Mouse (Mus musculus): ENCODE measurements at regions not wholly inside any gene's neighbourhood (a gene's known extent, or its start where the extent isn't known, plus 50 kb on each side); places are given as distances from the start of the nearest gene placed in this dataset.
"Not testable (repeated sequence)": the region's sequence is repeated elsewhere in the genome, so short reads cannot be mapped to it uniquely, and the experiment has no call there.

DNA sequence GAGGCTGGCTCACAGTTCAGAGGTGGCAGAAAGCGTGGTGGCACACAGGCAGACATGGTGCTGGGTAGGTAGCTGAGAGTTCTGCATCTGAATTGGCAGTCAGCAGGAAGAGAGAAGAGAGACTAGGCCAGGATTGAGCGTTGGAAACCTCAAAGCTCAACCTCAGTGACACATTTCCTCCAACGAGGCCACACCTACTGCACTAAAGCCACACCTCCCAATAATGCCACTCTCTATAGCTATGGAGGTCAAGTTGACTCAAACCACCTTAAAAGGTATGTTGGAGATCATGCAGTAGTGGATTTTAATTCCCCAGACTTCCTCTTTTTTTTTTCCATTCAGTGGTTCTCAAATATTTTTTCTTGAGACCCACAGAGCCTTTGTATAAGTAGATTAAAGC, 57.1 kb downstream of the Ccdc54 start:
- H3K27ac ChIP-seq = no peak overlapping the region
- ATAC-seq = no peak
- H3K4me1 ChIP-seq = peaks cover 9% of the 10 kb centered on the region; the same call in 1 of the 2 replicates
- no peaks in the 10 kb centered on the region for H3K9me3 ChIP-seq (replicated peaks)
- no peaks in the 10 kb centered on the region for H3K27me3 ChIP-seq
- H3K9ac ChIP-seq = no peak overlapping the region
- 62% methylated on average over 3 of the region's 3 CpGs for WGBS
- H3K36me3 ChIP-seq (ENCODE audit: poor library complexity, severe bottlenecking) = no peaks in the 10 kb centered on the region
- no peak overlapping the region for H3K4me2 ChIP-seq
- H3K4me3 ChIP-seq = no peak overlapping the region

GRCm38 (mm10) chr16:50529511-50530416, 61.2 kb downstream of the Ccdc54 start:
- peak overlapping the region; percentile 59 for H3K4me3 ChIP-seq
- H3K9me3 ChIP-seq (replicated peaks) = no peaks in the 10 kb centered on the region
- H3K27ac ChIP-seq = peak overlapping the region; percentile 88
- WGBS = under 1% methylated on average over 46 of the region's 46 CpGs
- no peaks in the 10 kb centered on the region for H3K27me3 ChIP-seq
- peaks cover 14% of the 10 kb centered on the region for H3K4me1 ChIP-seq
- peak overlapping the region; percentile 95 for H3K4me2 ChIP-seq
- ATAC-seq = peak; percentile 60
- no peaks in the 10 kb centered on the region for H3K36me3 ChIP-seq (ENCODE audit: poor library complexity, severe bottlenecking)
- H3K9ac ChIP-seq = peak overlapping the region; percentile 83

DNA sequence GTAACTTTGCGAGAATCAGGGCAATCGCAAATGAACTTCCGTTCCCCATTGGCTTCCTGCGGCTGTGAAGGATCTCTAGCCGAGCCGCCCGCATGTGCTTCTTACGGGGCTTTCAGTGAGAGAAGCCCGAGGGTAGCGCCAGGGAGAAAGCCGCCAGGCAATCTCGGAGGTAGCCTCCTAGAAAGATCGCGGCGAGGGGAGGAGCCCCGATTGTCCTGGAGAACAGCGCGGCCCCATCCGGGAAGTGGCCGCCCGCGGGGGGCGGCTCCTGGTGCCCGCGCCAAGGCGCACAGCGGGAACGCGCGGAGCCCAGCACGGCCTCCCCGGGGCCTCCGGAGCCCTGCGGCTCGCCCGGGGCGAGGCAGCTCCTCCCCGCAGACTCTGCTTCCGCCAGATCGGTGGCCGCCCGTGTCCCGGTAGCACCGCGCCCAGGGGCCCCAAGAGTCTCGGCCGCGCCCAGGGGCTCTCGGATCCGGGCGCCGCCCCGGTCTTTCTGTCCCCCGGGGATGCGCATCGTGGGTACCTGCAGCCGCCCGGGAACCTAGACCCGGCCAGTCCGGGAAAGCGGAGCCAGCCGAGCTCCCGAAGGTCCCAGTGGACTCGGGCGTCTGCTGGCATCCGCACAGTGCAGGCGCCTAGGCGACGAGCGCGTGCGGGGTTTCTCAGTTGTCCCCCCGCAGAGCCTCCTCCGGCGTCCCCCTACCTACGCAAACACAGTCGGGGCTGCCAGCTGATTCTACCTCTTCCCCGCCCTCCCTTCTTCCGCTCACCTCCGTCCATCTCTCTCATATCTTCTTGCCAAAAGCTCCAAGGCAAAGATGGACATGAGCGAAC, 62.1 kb downstream of the Ccdc54 start:
- Histone ChIP-seq H3K27me3 (no peaks in the 10 kb centered on the region), H3K4me3 (peak overlapping the region; percentile 59), H3K36me3 (ENCODE audit: poor library complexity, severe bottlenecking) (no peaks in the 10 kb centered on the region), H3K4me1 (peaks cover 19% of the 10 kb centered on the region), H3K9me3 (replicated peaks) (no peaks in the 10 kb centered on the region), H3K9ac (peak overlapping the region; percentile 83), H3K4me2 (peak overlapping the region; percentile 95), H3K27ac (peak overlapping the region; percentile 88)
- ATAC-seq = peak; percentile 82
- under 1% methylated on average over 74 of the region's 81 CpGs for WGBS

- 0% methylated on average over 9 of the region's 9 CpGs for WGBS
- Histone ChIP-seq H3K27me3 (no peaks in the 10 kb centered on the region), H3K4me1 (peaks cover 19% of the 10 kb centered on the region), H3K4me2 (peak overlapping the region; percentile 95), H3K9ac (peak overlapping the region; percentile 83), H3K27ac (peak overlapping the region; percentile 88), H3K36me3 (ENCODE audit: poor library complexity, severe bottlenecking) (no peaks in the 10 kb centered on the region), H3K9me3 (replicated peaks) (no peaks in the 10 kb centered on the region), H3K4me3 (peak overlapping the region; percentile 59)
- ATAC-seq = peak; percentile 23
Measured at GRCm38 (mm10) chr16:50528355-50528676, 62.6 kb downstream of the Ccdc54 start.

DNA sequence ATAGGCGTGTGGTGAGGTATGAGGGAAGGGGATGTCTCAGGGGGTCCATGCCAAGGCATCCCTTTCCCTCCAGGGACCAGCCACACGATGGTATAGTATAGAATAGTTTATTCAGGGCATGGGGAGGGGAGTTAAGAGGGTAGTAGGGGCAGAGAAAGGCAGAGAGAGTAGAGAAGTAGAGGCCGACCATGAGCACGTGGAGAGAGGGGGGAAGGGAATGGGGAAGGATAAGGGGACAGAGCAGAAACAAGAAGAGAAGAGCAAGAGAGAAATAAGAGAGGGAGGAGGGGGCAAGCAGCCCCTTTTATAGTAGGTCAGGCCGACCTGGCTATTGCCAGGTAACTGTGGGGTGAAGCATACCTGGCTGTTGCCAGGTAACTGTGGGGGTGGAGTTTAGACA, 64.0 kb downstream of the Ccdc54 start:
- not testable (repeated sequence) for H3K27me3 ChIP-seq; H3K9ac ChIP-seq; ATAC-seq; H3K27ac ChIP-seq; H3K36me3 ChIP-seq (ENCODE audit: poor library complexity, severe bottlenecking); H3K4me3 ChIP-seq; H3K4me2 ChIP-seq; H3K9me3 ChIP-seq (replicated peaks)
- H3K4me1 ChIP-seq = peaks cover 19% of the 10 kb centered on the region
- 89% methylated on average over 5 of the region's 5 CpGs for WGBS

- no peak overlapping the region for H3K27ac ChIP-seq
- H3K4me2 ChIP-seq = no peak overlapping the region
- no peak overlapping the region for H3K9ac ChIP-seq
- 94% methylated on average over 11 of the region's 11 CpGs for WGBS
- no peak for ATAC-seq
- no peaks in the 10 kb centered on the region for H3K9me3 ChIP-seq (replicated peaks)
- peaks cover 19% of the 10 kb centered on the region for H3K4me1 ChIP-seq
- H3K27me3 ChIP-seq = no peaks in the 10 kb centered on the region
- no peaks in the 10 kb centered on the region for H3K36me3 ChIP-seq (ENCODE audit: poor library complexity, severe bottlenecking)
- H3K4me3 ChIP-seq = no peak overlapping the region
Measured at GRCm38 (mm10) chr16:50525934-50526366, 65.0 kb downstream of the Ccdc54 start.

DNA sequence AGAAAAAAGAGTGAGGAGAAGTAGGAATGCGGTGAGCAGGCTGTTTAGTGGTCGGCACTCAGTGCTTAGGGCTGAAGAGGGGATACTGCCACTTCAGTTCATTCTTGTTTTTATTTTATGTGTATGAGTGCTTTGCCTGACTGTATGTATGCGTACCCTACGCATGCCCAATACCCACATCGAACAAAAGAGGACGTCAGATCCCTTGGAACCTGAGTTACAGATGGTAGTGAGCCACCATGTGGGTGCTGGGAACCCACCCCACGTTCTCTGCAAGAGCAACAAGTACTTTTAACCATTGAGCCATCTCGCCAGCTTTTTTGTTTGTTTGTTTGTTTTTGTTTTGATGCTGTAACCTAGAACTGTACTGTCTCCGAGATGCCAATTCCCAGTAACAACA, 65.5 kb downstream of the Ccdc54 start:
- 84% methylated on average over 9 of the region's 9 CpGs for WGBS
- Histone ChIP-seq H3K27me3 (no peaks in the 10 kb centered on the region), H3K4me1 (peaks cover 17% of the 10 kb centered on the region), H3K36me3 (ENCODE audit: poor library complexity, severe bottlenecking) (no peaks in the 10 kb centered on the region), H3K9me3 (replicated peaks) (no peaks in the 10 kb centered on the region), H3K4me3 (no peak overlapping the region), H3K9ac (no peak overlapping the region), H3K27ac (no peak overlapping the region), H3K4me2 (no peak overlapping the region)
- ATAC-seq = no peak

DNA sequence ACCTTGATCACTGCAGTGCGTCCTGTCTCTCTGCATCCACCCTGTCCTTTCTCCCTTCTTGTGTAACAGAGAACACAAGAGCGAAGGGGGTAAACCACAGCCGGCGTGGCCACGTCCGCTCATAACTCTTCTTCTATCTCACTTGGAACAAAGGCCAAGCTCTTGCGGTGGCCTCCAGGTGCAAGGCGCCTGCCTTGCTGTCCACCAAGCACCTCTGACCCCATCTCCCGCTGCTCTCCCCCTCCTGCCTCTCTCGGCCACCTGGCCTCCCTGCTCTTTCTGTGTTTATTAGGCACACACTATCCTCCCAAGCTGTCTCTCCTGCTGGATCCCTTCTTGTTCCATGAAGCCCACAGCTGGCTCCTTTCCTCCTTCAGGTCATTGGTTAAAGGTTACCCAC, 71.3 kb downstream of the Ccdc54 start:
- Histone ChIP-seq H3K9ac (no peak overlapping the region), H3K27ac (no peak overlapping the region)
- WGBS = 88% methylated on average over 10 of the region's 10 CpGs

DNA sequence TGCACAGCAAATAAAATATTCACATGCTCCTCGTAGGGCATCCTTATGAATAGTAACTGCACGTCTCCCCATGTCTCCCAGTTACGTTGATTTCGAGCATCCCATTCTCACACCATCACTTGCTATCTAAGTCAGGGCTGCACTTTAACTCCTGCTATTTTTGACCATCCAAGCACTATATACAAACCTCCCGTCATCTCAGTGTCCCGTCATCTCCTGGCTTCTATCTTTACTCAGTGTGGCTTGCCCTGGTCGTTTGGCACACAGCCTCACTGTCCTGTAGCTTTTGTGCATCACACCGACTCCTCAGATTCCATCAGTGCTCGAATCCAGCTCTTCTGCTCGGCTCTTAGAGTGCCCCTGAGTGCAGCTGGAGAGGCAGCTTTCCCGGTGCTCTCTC, 74.4 kb downstream of the Ccdc54 start:
- Histone ChIP-seq H3K9me3 (replicated peaks) (no peaks in the 10 kb centered on the region), H3K4me1 (no peaks in the 10 kb centered on the region), H3K9ac (no peak overlapping the region), H3K36me3 (ENCODE audit: poor library complexity, severe bottlenecking) (no peaks in the 10 kb centered on the region), H3K4me3 (no peak overlapping the region), H3K27me3 (no peaks in the 10 kb centered on the region), H3K4me2 (no peak overlapping the region), H3K27ac (no peak overlapping the region)
- 84% methylated on average over 11 of the region's 11 CpGs for WGBS
- ATAC-seq = no peak

More for the DNA sequence above, 71.3 kb downstream of the Ccdc54 start:
- no peak overlapping the region for H3K4me3 ChIP-seq
- H3K27me3 ChIP-seq = no peaks in the 10 kb centered on the region
- no peak for ATAC-seq
- no peaks in the 10 kb centered on the region for H3K9me3 ChIP-seq (replicated peaks)
- no peak overlapping the region for H3K4me2 ChIP-seq
- H3K4me1 ChIP-seq = 0 out of 2 replicates have a peak, but pooled peaks cover 3% of the 10 kb centered on the region
- no peaks in the 10 kb centered on the region for H3K36me3 ChIP-seq (ENCODE audit: poor library complexity, severe bottlenecking)

- no peak overlapping the region for H3K9ac ChIP-seq
- H3K4me2 ChIP-seq = no peak overlapping the region
- H3K4me1 ChIP-seq = no peaks in the 10 kb centered on the region
- H3K4me3 ChIP-seq = no peak overlapping the region
- H3K27ac ChIP-seq = no peak overlapping the region
- WGBS = 93% methylated on average over 8 of the region's 8 CpGs
- no peak for ATAC-seq
- no peaks in the 10 kb centered on the region for H3K27me3 ChIP-seq
- no peaks in the 10 kb centered on the region for H3K36me3 ChIP-seq (ENCODE audit: poor library complexity, severe bottlenecking)
- H3K9me3 ChIP-seq (replicated peaks) = no peaks in the 10 kb centered on the region
Measured at GRCm38 (mm10) chr16:50515039-50515438, 75.9 kb downstream of the Ccdc54 start.

DNA sequence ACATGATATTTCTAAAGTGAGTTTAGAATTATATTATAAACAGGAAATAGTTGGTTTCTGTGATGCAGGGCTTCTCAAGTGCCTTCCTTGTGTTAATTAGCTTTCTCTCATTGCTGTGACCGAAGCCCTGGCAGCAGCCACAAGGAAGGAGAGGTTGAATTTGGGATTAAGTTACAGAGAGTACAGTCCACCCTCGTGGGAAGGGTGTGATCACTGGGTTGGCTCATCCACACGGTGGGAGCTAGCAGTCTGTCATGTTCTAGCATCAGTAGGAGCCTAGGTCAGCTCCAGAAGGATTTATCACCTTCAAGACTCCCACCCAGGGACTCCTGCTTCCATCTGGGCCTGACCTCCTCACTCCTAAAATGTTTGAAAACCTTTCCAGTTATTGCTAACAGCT, 78.9 kb downstream of the Ccdc54 start:
- 67% methylated on average over 3 of the region's 3 CpGs for WGBS
- H3K9ac ChIP-seq = no peak overlapping the region
- no peaks in the 10 kb centered on the region for H3K27me3 ChIP-seq
- H3K4me2 ChIP-seq = no peak overlapping the region
- no peaks in the 10 kb centered on the region for H3K4me1 ChIP-seq
- ATAC-seq = no peak
- H3K36me3 ChIP-seq (ENCODE audit: poor library complexity, severe bottlenecking) = no peaks in the 10 kb centered on the region
- H3K4me3 ChIP-seq = no peak overlapping the region
- no peak overlapping the region for H3K27ac ChIP-seq
- no peaks in the 10 kb centered on the region for H3K9me3 ChIP-seq (replicated peaks)

- no peak overlapping the region for H3K4me3 ChIP-seq
- H3K4me2 ChIP-seq = no peak overlapping the region
- no peaks in the 10 kb centered on the region for H3K9me3 ChIP-seq (replicated peaks)
- H3K27ac ChIP-seq = no peak overlapping the region
- ATAC-seq = no peak
- H3K27me3 ChIP-seq = no peaks in the 10 kb centered on the region
- H3K36me3 ChIP-seq (ENCODE audit: poor library complexity, severe bottlenecking) = no peaks in the 10 kb centered on the region
- no peak overlapping the region for H3K9ac ChIP-seq
- H3K4me1 ChIP-seq = no peaks in the 10 kb centered on the region
- 52% methylated on average over 4 of the region's 4 CpGs for WGBS
Measured at GRCm38 (mm10) chr16:50509529-50509895, 77.3 kb upstream of the Bbx start.
